Mouse (Mus musculus) cerebellum, adult 9-10 months (tissue): Measurements from ENCODE around the gene Hist1h2ac.

ENCODE experiments used
- DNase-seq: peaks from one replicate; pipeline ENCODE4 v3.0.0; 2022

Gene Hist1h2ac

DNA sequence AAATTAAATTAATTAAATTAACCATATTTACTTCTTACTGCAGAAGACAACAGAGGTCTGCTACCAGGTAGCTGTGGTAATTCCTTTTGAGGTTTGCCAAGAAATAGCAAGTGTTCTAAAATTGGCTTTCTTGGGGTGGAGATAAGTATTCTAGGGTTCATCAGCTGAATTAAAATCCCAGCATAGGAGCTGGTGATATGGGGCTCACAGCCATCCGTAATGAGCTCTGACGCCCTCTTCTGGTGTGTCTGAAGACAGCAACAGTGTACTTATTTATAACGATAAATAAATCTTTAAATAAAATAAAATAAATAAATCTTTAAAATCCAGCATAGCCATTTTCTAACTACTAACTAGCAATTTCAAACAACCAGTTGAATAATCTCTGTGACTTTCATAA lies 16.0 kb upstream of the Hist1h2ac start:
- no peak for DNase-seq

DNA sequence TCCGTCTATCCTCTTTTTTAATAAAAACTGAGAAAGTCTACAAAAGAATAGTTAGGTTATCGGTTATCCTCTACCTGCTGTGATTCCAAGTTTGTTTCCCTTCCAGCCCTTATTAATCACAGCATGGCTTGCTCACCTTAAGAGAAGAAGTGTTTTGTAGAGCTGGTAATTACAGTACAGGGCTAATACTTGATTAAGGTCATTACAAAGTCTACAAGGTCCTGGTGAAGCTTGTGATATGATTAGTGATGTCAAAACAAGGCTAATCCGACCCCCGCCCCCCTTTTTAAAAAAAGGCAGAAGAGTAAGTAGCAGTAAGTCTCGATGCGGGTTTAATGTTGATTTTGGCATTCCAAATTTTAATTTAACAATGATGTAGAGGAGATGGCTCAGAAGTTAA lies 15.2 kb upstream of the Hist1h2ac start:
- DNase-seq: peak; percentile 51

GRCm38 (mm10) chr13:23698300-23698693 lies 14.5 kb upstream of the Hist1h2ac start, which contains the start of gene Hist1h4c:
Hist1h4c (minus strand) TSS chr13:23698454.
- DNase-seq: peak; percentile 100

DNA sequence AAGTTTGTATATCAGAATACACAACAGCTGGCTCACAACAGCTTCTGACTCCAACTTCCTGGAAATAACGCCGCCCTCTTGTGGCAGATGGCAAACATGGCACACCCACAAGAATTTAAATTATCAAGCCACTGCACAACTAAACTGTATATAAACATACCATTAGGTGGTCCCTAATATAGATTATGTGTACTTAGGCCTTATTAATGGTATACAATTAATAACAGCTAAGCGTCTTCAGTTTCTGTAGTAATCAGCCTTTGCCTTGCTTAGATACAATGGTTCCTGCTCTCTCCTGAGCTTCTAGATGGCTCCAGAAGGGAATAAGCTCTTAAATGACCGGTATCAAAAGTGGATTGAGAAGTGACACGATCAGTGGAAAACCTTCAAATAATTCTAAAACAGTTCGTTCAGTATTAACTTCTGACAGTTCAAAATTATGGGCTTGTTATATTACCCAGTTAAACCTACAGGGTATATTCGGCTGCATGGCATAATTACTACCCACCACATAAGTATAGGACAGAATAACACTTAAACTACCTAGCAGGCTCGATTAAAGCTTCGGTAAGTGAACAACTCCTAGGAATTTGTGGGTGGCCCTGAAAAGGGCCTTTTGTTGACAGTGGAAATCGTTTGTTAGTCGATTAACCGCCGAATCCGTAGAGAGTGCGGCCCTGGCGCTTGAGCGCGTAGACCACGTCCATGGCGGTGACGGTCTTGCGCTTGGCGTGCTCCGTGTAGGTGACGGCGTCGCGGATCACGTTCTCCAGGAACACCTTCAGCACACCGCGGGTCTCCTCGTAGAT lies 13.9 kb upstream of the Hist1h2ac start:
- DNase-seq: peak; percentile 55

DNA sequence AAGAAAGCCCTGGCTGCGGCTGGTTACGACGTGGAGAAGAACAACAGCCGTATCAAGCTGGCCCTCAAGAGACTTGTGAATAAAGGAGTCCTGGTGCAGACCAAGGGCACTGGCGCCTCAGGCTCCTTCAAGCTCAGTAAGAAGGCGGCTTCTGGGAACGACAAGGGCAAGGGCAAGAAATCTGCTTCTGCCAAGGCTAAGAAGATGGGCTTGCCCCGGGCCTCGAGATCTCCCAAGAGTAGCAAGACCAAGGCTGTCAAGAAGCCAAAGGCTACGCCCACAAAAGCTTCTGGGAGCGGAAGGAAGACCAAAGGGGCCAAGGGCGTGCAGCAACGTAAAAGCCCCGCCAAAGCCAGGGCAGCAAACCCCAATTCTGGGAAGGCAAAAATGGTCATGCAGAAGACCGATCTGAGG lies 12.3 kb upstream of the Hist1h2ac start:
- DNase-seq: no peak

DNA sequence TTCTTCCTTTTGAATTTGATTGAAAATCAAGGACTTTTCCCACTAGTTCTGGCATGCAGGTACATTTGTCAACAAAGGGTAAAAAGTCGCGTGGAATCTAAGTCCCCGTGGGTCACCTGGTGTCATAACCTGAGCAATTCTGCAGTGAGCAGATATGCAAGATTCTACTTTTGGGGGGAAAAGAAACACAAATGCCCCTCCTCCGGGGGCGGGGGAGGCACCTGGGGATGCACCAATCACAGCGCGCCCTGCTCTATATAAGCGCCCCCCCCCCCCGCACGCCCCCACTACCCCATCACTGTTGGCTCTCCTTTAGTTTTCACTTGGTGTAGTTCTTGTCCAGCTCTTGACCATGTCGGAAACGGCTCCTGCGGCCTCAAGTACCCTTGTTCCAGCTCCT lies 11.8 kb upstream of the Hist1h2ac start, which contains the start of gene Hist1h1t:
TSS of gene Hist1h1t (plus strand) at position 301 of the 400 bp plus-strand sequence.
- no peak for DNase-seq

DNA sequence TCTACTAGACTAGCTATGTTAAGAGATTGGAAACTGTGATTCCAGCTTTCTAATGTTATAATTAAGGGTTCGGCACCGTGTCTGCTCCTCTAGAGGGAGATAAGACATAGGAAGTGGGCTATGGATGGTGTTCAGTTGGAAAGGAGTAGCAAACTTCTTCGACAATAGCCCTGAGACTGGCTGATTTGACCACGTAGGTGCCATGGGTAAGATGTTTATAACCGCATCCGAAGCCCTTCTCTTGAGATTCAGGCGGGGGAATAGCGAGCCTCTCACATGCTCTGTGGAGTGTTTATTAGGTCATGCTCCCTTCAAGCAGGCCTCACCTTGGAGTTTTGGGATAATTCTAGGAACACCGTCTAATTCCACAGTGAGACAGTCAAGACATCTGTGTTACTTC lies 11.2 kb upstream of the Hist1h2ac start:
- no peak for DNase-seq

DNA sequence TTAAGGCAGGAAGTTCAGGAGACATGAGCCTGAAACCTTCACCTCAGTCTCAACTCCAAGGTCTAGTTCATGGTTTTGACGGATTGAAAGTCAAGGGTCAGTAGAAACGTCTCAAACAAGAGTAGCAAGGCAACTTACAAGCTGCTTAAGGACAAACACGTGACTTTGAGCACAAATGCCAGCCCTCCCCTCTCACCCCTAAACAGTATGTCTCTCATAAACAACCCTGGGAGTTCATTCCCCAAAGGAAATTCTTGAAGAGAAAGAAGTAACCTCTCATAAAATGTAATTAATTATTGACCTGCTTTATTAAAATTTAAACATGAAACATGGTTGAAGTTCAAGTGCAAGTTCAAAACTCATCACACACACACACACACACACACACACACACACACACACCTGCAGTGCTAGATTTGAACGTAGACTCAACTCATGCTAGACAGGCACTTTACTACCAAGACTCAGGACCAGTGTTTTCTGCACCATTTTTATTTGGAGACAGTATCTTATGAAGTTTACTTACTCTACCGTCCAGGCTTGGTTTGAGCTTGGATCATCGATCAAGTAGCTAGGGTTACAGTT lies 10.2 kb upstream of the Hist1h2ac start:
- DNase-seq: no peak

DNA sequence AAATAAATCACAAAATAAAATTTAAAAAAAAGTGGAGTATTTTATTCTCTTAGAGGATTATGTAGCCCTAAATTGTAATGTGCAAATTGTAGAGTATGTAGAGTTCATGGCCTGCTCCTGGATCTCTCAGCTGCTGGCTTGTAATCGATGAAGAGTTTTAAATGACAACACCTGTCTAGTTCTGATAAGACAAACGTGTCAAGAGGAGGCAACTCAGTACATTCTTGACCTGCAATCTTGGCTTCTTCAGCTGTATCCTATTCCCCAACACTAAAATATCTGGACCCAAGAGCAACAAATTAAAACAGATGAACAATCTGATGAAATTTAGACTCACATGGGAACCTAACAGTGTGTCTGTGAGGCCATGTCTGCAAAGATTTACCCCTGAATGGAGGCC lies 5.7 kb upstream of the Hist1h2ac start:
- no peak for DNase-seq

DNA sequence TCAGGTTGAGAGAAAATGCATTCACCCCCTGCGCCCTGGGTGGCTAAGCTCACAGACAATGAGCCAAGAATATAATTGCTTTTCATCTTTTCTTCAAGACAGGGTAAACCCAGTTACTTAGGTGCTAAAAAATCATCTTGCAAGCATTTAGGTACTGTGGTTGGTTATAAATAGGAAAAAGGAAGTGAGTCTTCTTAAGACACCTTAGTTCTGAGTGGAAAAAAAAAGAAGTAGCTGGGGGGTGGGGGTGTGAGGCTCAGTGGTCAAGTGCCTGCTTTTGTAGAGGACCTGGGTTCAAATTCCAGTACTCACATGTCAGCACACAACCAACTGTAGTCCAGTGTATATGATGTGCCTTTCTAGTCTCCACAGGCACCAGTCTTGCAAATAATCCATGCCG lies 5.2 kb upstream of the Hist1h2ac start:
- no peak for DNase-seq

- DNase-seq: no peak
Observed at GRCm38 (mm10) chr13:23687907-23688306, 4.2 kb upstream of the Hist1h2ac start.

- DNase-seq: no peak
Observed at GRCm38 (mm10) chr13:23687181-23687580, 3.4 kb upstream of the Hist1h2ac start.

GRCm38 (mm10) chr13:23685966-23686365 lies 2.2 kb upstream of the Hist1h2ac start:
- no peak for DNase-seq

DNA sequence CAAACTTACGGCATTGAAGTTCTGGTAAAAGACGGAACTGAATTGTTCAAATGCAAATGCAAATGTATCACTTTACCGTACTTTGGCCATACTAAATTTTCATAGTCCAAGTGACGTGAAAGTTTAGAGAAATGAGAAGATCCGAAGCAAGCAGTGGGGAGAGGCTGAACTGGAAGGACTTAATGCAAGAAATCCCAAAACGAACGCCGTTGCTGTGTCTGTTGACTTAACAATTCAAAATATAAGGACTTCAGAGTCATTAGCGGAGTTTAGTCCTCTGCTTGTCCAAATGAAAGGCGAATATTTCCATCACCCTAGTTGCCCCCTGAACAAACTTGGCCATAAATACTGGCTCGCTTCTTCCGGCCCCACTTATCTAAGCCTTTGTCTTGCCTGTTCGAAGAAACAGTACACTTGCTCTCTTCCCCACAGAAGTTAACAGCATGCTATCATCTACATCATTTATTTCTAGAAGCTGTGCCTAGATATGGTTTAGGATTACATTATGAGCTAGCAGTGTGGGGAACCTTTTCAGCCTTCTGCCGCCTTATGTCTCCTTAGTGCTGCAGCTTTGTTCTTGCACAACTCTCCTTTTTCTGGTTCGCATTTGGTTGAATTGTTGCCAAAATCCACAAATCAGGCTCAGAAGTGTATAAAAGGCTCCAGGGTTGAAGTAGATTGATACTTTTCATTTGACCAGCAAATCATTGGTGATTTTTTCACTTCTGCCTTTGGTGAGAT lies 1.5 kb upstream of the Hist1h2ac start:
- no peak for DNase-seq

GRCm38 (mm10) chr13:23684295-23684945 lies 672 bp upstream of the Hist1h2ac start:
- DNase-seq: peak; percentile 50

- DNase-seq: peak; percentile 38
Observed at GRCm38 (mm10) chr13:23682947-23683754, 597 bp downstream of the Hist1h2ac start.

DNA sequence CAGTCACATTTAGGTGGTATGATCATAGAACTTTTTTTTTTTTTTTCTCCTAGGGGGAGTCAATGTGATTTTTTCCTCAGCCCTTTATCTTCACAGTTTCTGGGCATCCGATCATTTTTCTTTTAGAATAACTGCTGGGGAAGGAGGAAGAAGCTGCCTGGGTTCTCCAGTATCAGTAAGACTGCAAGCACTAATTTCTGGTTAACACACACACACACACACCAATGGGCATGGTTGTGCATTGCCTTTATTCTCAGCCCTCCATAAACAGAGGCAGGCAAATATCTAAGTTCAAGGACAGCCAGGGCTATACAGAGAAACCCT lies 1.2 kb downstream of the Hist1h2ac start:
- no peak for DNase-seq

DNA sequence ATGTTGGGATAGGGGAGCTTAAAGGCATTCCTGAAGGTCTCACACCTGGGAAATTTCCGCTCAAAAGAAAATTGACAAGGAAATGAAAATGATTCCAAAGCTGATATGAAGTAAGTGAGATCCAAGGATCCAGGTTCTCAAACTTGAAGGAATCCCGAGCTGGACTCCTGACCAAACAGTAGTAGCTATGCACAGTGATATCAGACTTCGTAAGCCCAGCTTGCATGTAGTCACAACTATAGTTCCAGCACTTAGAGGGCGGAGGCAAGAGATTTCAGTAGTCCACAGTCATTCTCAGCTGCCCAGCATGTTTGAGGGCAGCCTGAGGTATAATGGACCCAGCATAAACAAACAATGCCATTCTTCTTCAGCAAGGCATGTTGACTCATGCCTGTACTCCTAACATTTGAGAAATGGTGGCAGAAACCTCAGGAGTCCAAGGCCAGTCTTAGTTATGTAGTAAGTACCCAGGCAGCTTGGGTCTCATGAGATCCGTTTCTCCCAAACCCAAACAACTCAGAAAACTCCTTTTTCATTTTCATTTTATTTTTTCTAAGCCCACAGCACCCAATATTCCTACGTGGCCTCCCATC lies 1.7 kb downstream of the Hist1h2ac start:
- no peak for DNase-seq

DNA sequence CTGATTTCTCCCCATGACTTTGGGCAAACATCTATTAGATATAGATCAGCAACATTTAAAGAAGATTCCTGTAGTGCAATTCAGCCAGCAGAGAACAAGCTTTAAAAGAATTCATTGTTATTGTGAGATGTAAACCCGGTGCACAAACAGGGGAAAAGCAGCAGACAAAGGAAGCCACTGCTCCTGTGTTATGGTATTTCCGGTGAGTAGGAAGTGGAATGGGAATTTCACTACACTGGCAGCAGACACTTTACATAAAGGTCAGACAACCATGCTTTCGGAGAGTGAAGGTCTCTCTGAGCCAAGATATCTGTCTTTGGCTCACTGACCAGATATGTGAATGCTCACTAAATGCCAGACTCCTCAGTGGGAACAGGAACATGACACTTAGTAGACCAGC lies 21.2 kb downstream of the Hist1h2ac start:
- no peak for DNase-seq

DNA sequence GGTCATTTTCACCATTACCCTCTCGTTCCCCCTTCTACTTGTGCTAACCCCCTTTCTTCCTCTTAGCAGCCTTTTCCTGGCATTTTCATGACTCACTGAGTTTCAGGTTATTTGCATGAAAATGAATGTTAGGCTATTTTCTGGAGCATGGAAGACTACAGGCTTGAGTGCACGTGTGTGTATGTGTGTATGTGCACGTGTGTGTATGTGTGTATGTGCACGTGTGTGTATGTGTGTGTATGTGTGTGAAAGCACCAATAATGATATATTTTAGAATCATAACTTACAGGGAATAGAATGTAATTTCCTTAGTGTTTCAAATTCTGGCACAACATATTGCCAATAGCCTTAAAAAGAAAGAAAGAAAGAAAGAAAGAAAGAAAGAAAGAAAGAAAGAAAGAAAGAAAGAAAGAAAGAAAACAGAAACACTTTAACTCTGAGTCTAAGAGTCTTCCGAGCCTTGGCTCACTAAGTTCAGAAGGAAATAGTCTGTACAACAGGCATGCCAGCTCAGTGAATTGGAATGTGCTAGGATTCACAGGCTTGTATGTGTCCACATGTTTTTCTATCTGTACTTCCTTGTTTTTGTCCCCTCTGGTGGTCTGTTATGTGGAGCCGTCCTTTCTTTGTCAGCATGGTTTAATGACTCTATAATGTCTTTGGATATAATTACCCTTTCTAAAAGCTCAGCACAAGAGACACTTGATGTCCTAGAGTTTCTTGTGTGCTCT lies 23.9 kb downstream of the Hist1h2ac start:
- DNase-seq: no peak
